Mouse (Mus musculus) CH12.LX (cell line): ENCODE data around the gene Pdk1. TPM values are rescaled to one million over a fixed set of nuclear protein-coding genes. Genes with fewer than 3 reads are reported as not detected.

Experiments used
- DNase-seq: peaks from one replicate; pipeline ENCODE4 v3.0.0-alpha.2; 2013; ENCODE audit errors: extremely low read depth
- H3K27ac ChIP-seq: 2 replicates; pipeline ENCODE4 v1.5.1; 2012; ENCODE audit warnings: low read depth, mild to moderate bottlenecking, control low read depth, moderate library complexity; ENCODE audit not compliant: insufficient read depth
- H3K27me3 ChIP-seq: replicated peaks from 2 replicates; pipeline ENCODE3; 2012; ENCODE audit warnings: inconsistent platforms
- H3K36me3 ChIP-seq, 2 experiments: replicated peaks in 1 of 2; 2 replicates each; pipeline versions ENCODE3 to v1.6.1; 2012; ENCODE audit warnings: inconsistent platforms in 1 of 2, low read length in 1 of 2, mild to moderate bottlenecking in 1 of 2, mixed read lengths in 1 of 2, moderate library complexity in 1 of 2; ENCODE audit not compliant: control insufficient read depth in 1 of 2, insufficient read depth in 1 of 2
- H3K4me1 ChIP-seq, 2 experiments: 2 replicates each; pipeline ENCODE4 v1.6.1; 2012; ENCODE audit warnings: inconsistent platforms in 1 of 2, moderate library complexity in 1 of 2; ENCODE audit not compliant: insufficient read depth in 2 of 2, control insufficient read depth in 1 of 2
- H3K4me2 ChIP-seq: 2 replicates; pipeline ENCODE4 v1.6.1; 2012; ENCODE audit warnings: low read depth, mild to moderate bottlenecking, control low read depth; ENCODE audit not compliant: poor library complexity, insufficient read depth, severe bottlenecking
- H3K4me3 ChIP-seq, 3 experiments: fragments of 150-350 bp in 1 of 3; sonication (generic) in 1 of 3; replicated peaks in 1 of 3; 2 replicates each; pipeline versions ENCODE3 to v1.5.1; 2011 to 2012; ENCODE audit warnings: low read depth in 2 of 3, low read length in 2 of 3, mild to moderate bottlenecking in 2 of 3, moderate library complexity in 2 of 3, control low read depth in 1 of 3, improper control_type of control experiment in 1 of 3, inconsistent platforms in 1 of 3, mixed read lengths in 1 of 3; ENCODE audit not compliant: poor library complexity in 1 of 3
- H3K79me2 ChIP-seq: replicated peaks from 2 replicates; pipeline ENCODE4 v1.6.1; 2012; ENCODE audit warnings: mild to moderate bottlenecking, moderate library complexity; ENCODE audit not compliant: control insufficient read depth, poor library complexity, insufficient read depth, severe bottlenecking; ENCODE audit errors: extremely low read depth
- H3K9ac ChIP-seq: 2 replicates; pipeline ENCODE4 v1.6.1; 2012; ENCODE audit warnings: low read depth, mild to moderate bottlenecking, control low read depth, moderate library complexity; ENCODE audit not compliant: insufficient read depth
- H3K9me3 ChIP-seq: replicated peaks from 2 replicates; pipeline ENCODE3; 2012; ENCODE audit warnings: low read length, inconsistent platforms, mixed read lengths
- BHLHE40 ChIP-seq: IDR thresholded peaks from 2 replicates; pipeline ENCODE4 v1.6.1; 2011; ENCODE audit warnings: mild to moderate bottlenecking, low read depth, low read length, improper control_type of control experiment
- ELF1 ChIP-seq: IDR thresholded peaks from 2 replicates; pipeline ENCODE4 v1.6.1; 2014; ENCODE audit warnings: low read depth, mild to moderate bottlenecking, inconsistent platforms, low read length, improper control_type of control experiment
- ETS1 ChIP-seq: conservative IDR thresholded peaks from 2 replicates; pipeline ENCODE4 v1.6.1; 2012; ENCODE audit warnings: low read depth, mild to moderate bottlenecking, inconsistent platforms, low read length, improper control_type of control experiment, moderate library complexity
- GABPA ChIP-seq: IDR thresholded peaks from 2 replicates; pipeline ENCODE4 v1.6.1; 2012; ENCODE audit warnings: low read depth, low read length, improper control_type of control experiment, inconsistent platforms; ENCODE audit not compliant: insufficient replicate concordance
- MAFK ChIP-seq: IDR thresholded peaks from 2 replicates; pipeline ENCODE4 v1.6.1; 2011; ENCODE audit warnings: low read length, improper control_type of control experiment; ENCODE audit not compliant: insufficient replicate concordance
- MYC ChIP-seq: IDR thresholded peaks from 2 replicates; pipeline ENCODE4 v1.6.1; 2011; ENCODE audit warnings: low read depth, mild to moderate bottlenecking, improper control_type of control experiment, low read length
- RAD21 ChIP-seq: IDR thresholded peaks from 2 replicates; pipeline ENCODE4 v1.6.1; 2011; ENCODE audit warnings: low read depth, mild to moderate bottlenecking, low read length, improper control_type of control experiment, moderate library complexity
- RCOR1 ChIP-seq: conservative IDR thresholded peaks from 2 replicates; pipeline ENCODE4 v1.6.1; 2012; ENCODE audit warnings: low read depth, mild to moderate bottlenecking, inconsistent platforms, low read length, improper control_type of control experiment
- SMC3 ChIP-seq: IDR thresholded peaks from 2 replicates; pipeline ENCODE4 v1.6.1; 2011; ENCODE audit warnings: low read depth, low read length, improper control_type of control experiment
- TCF12 ChIP-seq: IDR thresholded peaks from 2 replicates; pipeline ENCODE4 v1.6.1; 2014; ENCODE audit warnings: low read depth, mild to moderate bottlenecking, inconsistent platforms, low read length, improper control_type of control experiment
- USF2 ChIP-seq: conservative IDR thresholded peaks from 2 replicates; pipeline ENCODE4 v1.6.1; 2011; ENCODE audit warnings: low read depth, low read length, improper control_type of control experiment
- ZC3H11A ChIP-seq: IDR thresholded peaks from 2 replicates; pipeline ENCODE4 v1.6.1; 2012; ENCODE audit warnings: low read depth, mild to moderate bottlenecking, inconsistent platforms, low read length, improper control_type of control experiment
- ZKSCAN1 ChIP-seq: IDR thresholded peaks from 2 replicates; pipeline ENCODE4 v1.6.1; 2012; ENCODE audit warnings: low read depth, inconsistent platforms, low read length, improper control_type of control experiment, borderline replicate concordance
- ZMIZ1 ChIP-seq: IDR thresholded peaks from 2 replicates; pipeline ENCODE4 v1.6.1; 2012; ENCODE audit warnings: low read depth, mild to moderate bottlenecking, inconsistent platforms, low read length, improper control_type of control experiment
- dilution Hi-C: fragments of 300-500 bp; cut with MboI; formaldehyde crosslinking; loops from 2 replicates; pipeline ENCODE4 v1.14.3; 2020; ENCODE audit warnings: low sequenced_read_pairs; ENCODE audit not compliant: extremely low pct_unique_long_range_greater_than_20kb, extremely low pct_ligation_motif_present
- in situ Hi-C: fragments of 300-500 bp; cut with MboI; formaldehyde crosslinking; loops from 3 replicates; pipeline ENCODE4 v1.14.3; 2019; ENCODE audit warnings: low sequenced_read_pairs, low pct_ligation_motif_present, low pct_unique_long_range_greater_than_20kb, mixed read lengths
- polyA plus RNA-seq: library from polyadenylated mRNA; unstranded; fragments of >175 nt; gene quantifications from 2 replicates; pipeline ENCODE4 v1.2.1, GENCODE M21; 2012; ENCODE audit warnings: low read depth; ENCODE audit not compliant: insufficient read length
- total RNA-seq, 2 experiments: library from RNA; depleted of rRNA; stranded (reverse); fragments of 300-350 nt in 1 of 2; fragments of >200 nt in 1 of 2; gene quantifications; 2 replicates each; pipeline ENCODE4 v1.2.3; 2012 to 2014

Gene Pdk1
- total and polyA plus RNA-seq, 3 experiments: 35.9 to 78.5 (median 59.9) TPM

DNA sequence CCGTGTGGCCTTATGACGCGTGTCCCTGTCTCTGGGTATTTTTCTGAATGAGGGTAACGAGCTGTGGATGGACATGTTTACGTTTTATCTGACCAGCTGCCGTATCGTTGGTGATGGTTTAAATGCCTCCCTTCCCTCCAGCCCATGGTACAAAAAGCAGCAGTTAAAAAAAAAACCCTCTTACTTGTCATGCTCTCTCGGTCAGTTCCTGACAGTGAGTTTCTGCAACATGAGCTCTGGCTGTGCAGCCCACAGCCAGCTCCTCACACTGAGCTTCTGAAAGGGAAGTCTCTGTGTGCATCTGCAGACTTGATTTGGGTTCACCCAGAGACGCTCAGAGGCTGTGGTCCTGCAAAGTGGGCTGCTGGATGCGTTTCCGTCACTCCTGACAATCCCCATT, 44.1 kb upstream of the Pdk1 start:
- Histone ChIP-seq H3K79me2 (no peaks in the 10 kb centered on the region), H3K36me3 (peaks cover 0 to 12% of the 10 kb centered on the region in 2 experiments), H3K9ac (no peak overlapping the region), H3K4me3 (no peak overlapping the region), H3K4me2 (no peak overlapping the region), H3K27me3 (no peaks in the 10 kb centered on the region), H3K4me1 (peaks cover 0 to 11% of the 10 kb centered on the region in 2 experiments; a peak in 2 of 4 replicates), H3K27ac (no peak overlapping the region), H3K9me3 (no peaks in the 10 kb centered on the region)
- no peak for TF ChIP-seq ZC3H11A
- in situ Hi-C loops (no loop called here), dilution Hi-C loops (no loop called here)
- DNase-seq: no peak

DNA sequence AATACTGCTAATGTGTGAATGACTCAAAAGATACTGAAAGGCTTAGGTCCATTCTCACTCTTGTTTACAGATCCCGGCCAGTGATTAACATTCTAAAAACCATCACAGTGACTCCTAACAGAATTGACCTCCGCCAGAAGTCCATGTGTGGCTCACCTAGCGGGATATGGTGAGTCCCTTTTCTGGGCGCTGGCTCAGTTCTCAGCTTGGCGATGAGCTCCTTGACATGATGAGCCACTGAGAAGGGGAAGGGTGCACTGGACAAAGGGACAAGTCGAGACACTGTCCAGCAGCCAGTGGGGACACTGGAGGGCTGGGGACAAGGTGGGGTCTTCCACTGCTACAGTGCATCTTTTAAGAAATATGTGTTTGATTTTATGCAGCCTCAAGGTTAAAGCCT, 39.4 kb upstream of the Pdk1 start:
- no peaks in the 10 kb centered on the region for H3K27me3 ChIP-seq
- dilution Hi-C loops: no loop called here
- peaks cover 4 to 35% of the 10 kb centered on the region in 2 experiments; a peak in 3 of 4 replicates for H3K4me1 ChIP-seq
- no peak overlapping the region for H3K4me3 ChIP-seq
- peaks cover 0 to 9% of the 10 kb centered on the region in 2 experiments for H3K36me3 ChIP-seq
- no peak overlapping the region for H3K27ac ChIP-seq
- no peaks in the 10 kb centered on the region for H3K79me2 ChIP-seq
- no peak overlapping the region for H3K4me2 ChIP-seq
- DNase-seq: no peak
- H3K9me3 ChIP-seq: no peaks in the 10 kb centered on the region
- no peak overlapping the region for H3K9ac ChIP-seq
- in situ Hi-C loops: no loop called here
- no peak for TF ChIP-seq ZMIZ1
- TF ChIP-seq ELF1: no peak
- TF ChIP-seq MAFK: no peak
- no peak for TF ChIP-seq SMC3
- no peak for TF ChIP-seq ZKSCAN1
- no peak for TF ChIP-seq MYC
- no peak for TF ChIP-seq ZC3H11A
- no peak for TF ChIP-seq ETS1
- no peak for TF ChIP-seq TCF12
- TF ChIP-seq GABPA: no peak
- no peak for TF ChIP-seq USF2
- no peak for TF ChIP-seq BHLHE40
- TF ChIP-seq RCOR1: no peak

DNA sequence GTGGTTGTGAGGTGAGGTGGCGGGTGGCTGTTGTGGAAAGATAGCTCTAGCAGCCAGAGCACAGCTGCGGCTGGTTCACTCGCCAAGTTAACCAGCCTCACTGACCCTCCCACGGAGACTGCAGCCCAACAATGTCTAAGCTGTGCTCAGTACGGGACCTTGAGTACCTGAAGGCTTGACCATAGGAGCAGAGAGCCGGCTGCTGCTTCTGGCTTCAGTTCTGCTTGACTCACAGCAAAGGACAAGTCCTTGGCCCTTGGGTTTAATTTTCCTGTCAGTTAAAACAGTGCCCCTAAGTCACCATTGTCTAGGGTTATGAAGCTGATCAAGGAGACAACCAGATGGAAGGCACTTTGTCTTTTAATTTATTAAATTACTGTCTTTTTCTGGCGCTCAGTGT, 38.7 kb upstream of the Pdk1 start:
- Histone ChIP-seq H3K4me2 (0 out of 2 replicates have a peak overlapping the region, but pooled peaks have one; percentile 11), H3K36me3 (peaks cover 0 to 9% of the 10 kb centered on the region in 2 experiments), H3K9me3 (no peaks in the 10 kb centered on the region), H3K4me3 (no peak overlapping the region), H3K4me1 (peaks cover 4 to 35% of the 10 kb centered on the region in 2 experiments; a peak in 3 of 4 replicates), H3K79me2 (no peaks in the 10 kb centered on the region), H3K27me3 (no peaks in the 10 kb centered on the region)
- dilution Hi-C loops: no loop called here
- in situ Hi-C loops: no loop called here
- TF ChIP-seq RAD21: no peak
- TF ChIP-seq, all 38 proteins: peak for 0
- Histone ChIP-seq H3K27ac (no peak overlapping the region), H3K9ac (no peak overlapping the region)
- no peak for DNase-seq
